Mouse (Mus musculus): ENCODE results near the gene Olfr394.

DNA sequence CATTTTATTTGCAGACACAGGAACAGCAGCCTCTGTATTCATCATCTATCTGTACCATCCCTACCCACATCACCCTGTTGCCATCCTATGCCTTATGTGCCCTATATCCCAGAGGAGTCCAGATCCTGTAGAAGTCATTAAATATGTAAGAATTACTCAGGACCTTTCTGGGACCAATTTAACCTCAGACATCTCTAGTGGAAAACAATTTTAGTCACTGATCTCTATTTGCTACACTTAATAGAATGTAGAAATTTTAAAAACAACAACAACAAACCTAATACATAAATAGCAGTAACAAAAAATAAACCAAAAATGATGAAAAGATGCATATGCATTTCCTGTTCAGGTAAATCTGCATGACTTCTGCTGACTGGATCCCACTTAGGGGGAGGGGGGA, 39.2 kb downstream of the Olfr394 start, which contains the start of gene Olfr393:
- TF ChIP-seq CTCF (IDR thresholded peaks at IDR 0.05; ENCODE audit: extremely low read depth, insufficient read length, insufficient replicate concordance, low read depth, low read length) (no peak), POLR2A (IDR thresholded peaks at IDR 0.05; ENCODE audit: low read depth, low read length) (no peak)

All from small intestine, adult 2 months (tissue).